Mouse (Mus musculus): Measurements from ENCODE around the gene Stat3. TPM values are rescaled to one million over a fixed set of nuclear protein-coding genes. Genes with fewer than 3 reads are reported as not detected.

The Stat3 gene
- polyA plus RNA-seq, 1 experiment from 2014 or later = 39.4 TPM

DNA sequence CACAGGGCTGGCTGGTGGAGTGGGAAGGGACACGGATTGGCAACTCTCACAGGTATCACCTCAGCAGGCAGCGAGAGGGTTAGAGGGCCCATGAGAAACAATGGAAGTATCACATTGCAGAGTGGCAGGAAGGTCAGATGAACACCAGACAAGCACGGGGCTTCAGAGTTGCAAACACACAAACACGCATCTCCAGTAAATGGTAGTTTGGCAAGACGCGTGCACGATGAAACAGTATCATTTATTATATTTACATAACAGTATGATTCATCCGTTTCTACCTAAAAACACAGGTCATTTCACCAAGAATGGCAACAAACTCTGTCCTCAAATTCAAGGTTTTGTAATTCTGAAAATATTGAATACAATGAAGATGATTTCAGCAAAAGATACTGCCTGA lies 99.8 kb downstream of the Stat3 start:
- Histone ChIP-seq H3K4me1 (ENCODE audit: control insufficient read depth, insufficient read depth, low read length) (no peaks in the 10 kb centered on the region), H3K9ac (ENCODE audit: low read length) (no peak overlapping the region), H3K9me3 (ENCODE audit: control insufficient read depth, low read length) (no peaks in the 10 kb centered on the region), H3K36me3 (ENCODE audit: control insufficient read depth, insufficient read depth, low read length) (no peaks in the 10 kb centered on the region), H3K4me2 (ENCODE audit: low read depth, severe bottlenecking) (no peak overlapping the region), H3K4me3 (ENCODE audit: low read depth, low read length) (no peak overlapping the region), H3K27me3 (ENCODE audit: control insufficient read depth, insufficient read depth, low read length) (no peaks in the 10 kb centered on the region), H3K27ac (replicated peaks; ENCODE audit: low read depth, low read length) (no peak overlapping the region)
- no peak for DNase-seq (ENCODE audit: low spot score)
- no peak for ATAC-seq (ENCODE audit: insufficient number of reproducible peaks, low FRiP score, low TSS enrichment, low read depth)
- 77% methylated on average over 8 of the region's 8 CpGs for WGBS

DNA sequence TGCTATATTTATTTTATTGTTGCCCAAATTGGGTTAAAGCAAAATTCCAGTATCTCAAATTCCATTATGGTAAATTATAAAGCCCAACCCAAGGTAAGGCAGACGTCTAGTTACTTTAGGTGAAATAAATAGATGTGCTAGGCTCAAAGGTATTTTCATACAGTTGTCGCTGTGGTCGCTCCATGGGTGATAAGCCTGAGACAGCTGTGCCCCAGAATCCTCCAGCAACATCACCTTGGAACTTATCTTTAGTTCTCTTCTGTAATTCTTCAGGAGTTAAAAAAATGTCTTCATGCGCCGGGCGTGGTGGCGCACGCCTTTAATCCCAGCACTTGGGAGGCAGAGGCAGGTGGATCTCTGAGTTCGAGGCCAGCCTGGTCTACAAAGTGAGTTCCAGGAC lies 100.4 kb downstream of the Stat3 start:
- Histone ChIP-seq H3K36me3 (ENCODE audit: control insufficient read depth, insufficient read depth, low read length) (no peaks in the 10 kb centered on the region), H3K27ac (replicated peaks; ENCODE audit: low read depth, low read length) (no peak overlapping the region), H3K4me2 (ENCODE audit: low read depth, severe bottlenecking) (no peak overlapping the region), H3K4me3 (ENCODE audit: low read depth, low read length) (no peak overlapping the region), H3K4me1 (ENCODE audit: control insufficient read depth, insufficient read depth, low read length) (no peaks in the 10 kb centered on the region), H3K9ac (ENCODE audit: low read length) (no peak overlapping the region), H3K9me3 (ENCODE audit: control insufficient read depth, low read length) (no peaks in the 10 kb centered on the region), H3K27me3 (ENCODE audit: control insufficient read depth, insufficient read depth, low read length) (no peaks in the 10 kb centered on the region)
- ATAC-seq (ENCODE audit: insufficient number of reproducible peaks, low FRiP score, low TSS enrichment, low read depth) (no peak), DNase-seq (ENCODE audit: low spot score) (no peak)
- WGBS = 92% methylated on average over 9 of the region's 9 CpGs

DNA sequence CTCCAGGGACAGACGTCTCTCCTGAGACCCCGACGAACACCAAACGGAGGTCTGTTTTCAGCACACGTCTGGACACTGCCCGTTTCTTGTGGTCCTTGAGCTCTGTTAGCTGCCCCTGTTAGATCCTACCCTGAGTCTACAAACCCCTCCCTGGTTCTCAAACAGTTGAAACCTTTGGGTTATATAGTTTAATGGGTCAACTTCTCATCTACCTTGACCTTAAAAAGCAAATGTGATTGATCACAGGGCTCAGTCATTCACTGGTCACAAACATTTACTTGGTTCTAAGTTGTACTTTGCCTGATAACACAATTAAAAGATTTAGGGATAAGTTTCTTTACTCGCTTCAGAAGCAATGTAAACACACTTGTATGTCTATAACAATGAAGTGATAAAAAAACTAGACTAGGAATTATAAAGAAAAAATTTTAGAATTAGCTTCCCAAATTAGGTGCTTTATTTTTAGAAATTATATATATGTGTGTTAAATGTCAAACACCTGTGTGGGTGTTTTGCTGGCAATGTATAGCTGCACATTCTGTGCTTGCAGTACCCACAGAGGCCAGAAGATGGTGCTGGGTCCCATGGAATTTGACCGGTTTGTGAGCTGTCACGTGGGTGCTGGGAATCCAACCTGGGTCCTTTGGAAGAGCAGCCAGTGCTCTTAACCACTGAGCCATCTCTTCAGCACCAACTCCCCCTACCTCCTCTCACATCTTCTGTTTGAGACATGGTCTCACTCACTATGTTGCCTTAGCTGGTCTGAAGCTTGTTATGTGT lies 102.2 kb downstream of the Stat3 start:
- H3K4me1 ChIP-seq (ENCODE audit: control insufficient read depth, insufficient read depth, low read length) = no peaks in the 10 kb centered on the region
- 79% methylated on average over 9 of the region's 9 CpGs for WGBS
- H3K27me3 ChIP-seq (ENCODE audit: control insufficient read depth, insufficient read depth, low read length) = no peaks in the 10 kb centered on the region
- H3K9ac ChIP-seq (ENCODE audit: low read length) = no peak overlapping the region
- H3K4me2 ChIP-seq (ENCODE audit: low read depth, severe bottlenecking) = no peak overlapping the region
- no peak overlapping the region for H3K27ac ChIP-seq (replicated peaks; ENCODE audit: low read depth, low read length)
- DNase-seq (ENCODE audit: low spot score) (no peak), ATAC-seq (ENCODE audit: insufficient number of reproducible peaks, low FRiP score, low TSS enrichment, low read depth) (no peak)
- no peaks in the 10 kb centered on the region for H3K36me3 ChIP-seq (ENCODE audit: control insufficient read depth, insufficient read depth, low read length)
- no peaks in the 10 kb centered on the region for H3K9me3 ChIP-seq (ENCODE audit: control insufficient read depth, low read length)
- no peak overlapping the region for H3K4me3 ChIP-seq (ENCODE audit: low read depth, low read length)

Other genes starting within 250 kb of the Stat3 start
- gene Zfp385c, start 247.1 kb downstream of the Stat3 start, polyA plus RNA-seq (2014; fragmentation: Nextera tagmentation; extraction: Ambion mirVana) = 0.19 and 0.57 TPM in 2 replicates
- 2.0 and 2.8 TPM in 2 replicates for gene Dhx58, start 235.3 kb downstream of the Stat3 start, polyA plus RNA-seq (2014; fragmentation: Nextera tagmentation; extraction: Ambion mirVana)
- gene Kat2a, start 227.1 kb downstream of the Stat3 start, polyA plus RNA-seq (2014; fragmentation: Nextera tagmentation; extraction: Ambion mirVana) = 60.1 and 68.9 TPM in 2 replicates
- gene Hspb9, start 225.7 kb downstream of the Stat3 start, polyA plus RNA-seq (2014; fragmentation: Nextera tagmentation; extraction: Ambion mirVana) = 0.24 and 0.41 TPM in 2 replicates
- gene Rab5c, start 201.3 kb downstream of the Stat3 start, polyA plus RNA-seq (2014; fragmentation: Nextera tagmentation; extraction: Ambion mirVana) = 45.8 and 68.7 TPM in 2 replicates
- gene Kcnh4, start 179.6 kb downstream of the Stat3 start, polyA plus RNA-seq (2014; fragmentation: Nextera tagmentation; extraction: Ambion mirVana) = not detected in 2 replicates
- not detected in 2 replicates for gene Hcrt, start 176.6 kb downstream of the Stat3 start, polyA plus RNA-seq (2014; fragmentation: Nextera tagmentation; extraction: Ambion mirVana)
- gene Ghdc, start 168.6 kb downstream of the Stat3 start, polyA plus RNA-seq (2014; fragmentation: Nextera tagmentation; extraction: Ambion mirVana) = 2.6 and 2.8 TPM in 2 replicates
- 16.9 and 19.7 TPM in 2 replicates for gene Stat5b, start 88.8 kb downstream of the Stat3 start, polyA plus RNA-seq (2014; fragmentation: Nextera tagmentation; extraction: Ambion mirVana)
- 1.9 and 2.0 TPM in 2 replicates for gene Stat5a, start 80.2 kb downstream of the Stat3 start, polyA plus RNA-seq (2014; fragmentation: Nextera tagmentation; extraction: Ambion mirVana)
- 10.2 and 13.3 TPM in 2 replicates for gene Cavin1, start 31.3 kb upstream of the Stat3 start, polyA plus RNA-seq (2014; fragmentation: Nextera tagmentation; extraction: Ambion mirVana)
- gene Atp6v0a1, start 69.9 kb upstream of the Stat3 start, polyA plus RNA-seq (2014; fragmentation: Nextera tagmentation; extraction: Ambion mirVana) = 27.1 and 32.0 TPM in 2 replicates
- 5.2 and 5.3 TPM in 2 replicates for gene Naglu, start 130.5 kb upstream of the Stat3 start, polyA plus RNA-seq (2014; fragmentation: Nextera tagmentation; extraction: Ambion mirVana)
- gene Hsd17b1, start 138.9 kb upstream of the Stat3 start, polyA plus RNA-seq (2014; fragmentation: Nextera tagmentation; extraction: Ambion mirVana) = 0.15 TPM in 1 of 2 replicates, not detected in the other
- gene Coasy, start 143.0 kb upstream of the Stat3 start, polyA plus RNA-seq (2014; fragmentation: Nextera tagmentation; extraction: Ambion mirVana) = 40.5 and 49.4 TPM in 2 replicates
- gene Mlx, start 147.7 kb upstream of the Stat3 start, polyA plus RNA-seq (2014; fragmentation: Nextera tagmentation; extraction: Ambion mirVana) = 40.6 and 48.9 TPM in 2 replicates
- 71.1 and 71.6 TPM in 2 replicates for gene Psmc3ip, start 155.9 kb upstream of the Stat3 start, polyA plus RNA-seq (2014; fragmentation: Nextera tagmentation; extraction: Ambion mirVana)
- 10.3 and 10.8 TPM in 2 replicates for gene Retreg3, start 180.4 kb upstream of the Stat3 start, polyA plus RNA-seq (2014; fragmentation: Nextera tagmentation; extraction: Ambion mirVana)
- 113 and 119 TPM in 2 replicates for gene Tubg1, start 180.4 kb upstream of the Stat3 start, polyA plus RNA-seq (2014; fragmentation: Nextera tagmentation; extraction: Ambion mirVana)
- gene Tubg2, start 216.4 kb upstream of the Stat3 start, polyA plus RNA-seq (2014; fragmentation: Nextera tagmentation; extraction: Ambion mirVana) = 4.8 and 5.0 TPM in 2 replicates
- gene Cntnap1, start 231.0 kb upstream of the Stat3 start, polyA plus RNA-seq (2014; fragmentation: Nextera tagmentation; extraction: Ambion mirVana) = 0.04 and 0.21 TPM in 2 replicates
- 2.6 and 4.1 TPM in 2 replicates for gene Plekhh3, start 231.8 kb upstream of the Stat3 start, polyA plus RNA-seq (2014; fragmentation: Nextera tagmentation; extraction: Ambion mirVana)
- gene Ccr10, start 235.9 kb upstream of the Stat3 start, polyA plus RNA-seq (2014; fragmentation: Nextera tagmentation; extraction: Ambion mirVana) = 0.13 TPM in 1 of 2 replicates, not detected in the other